Mouse (Mus musculus): ENCODE results near the gene Ppcs.
A peak's percentile ranks its signal among the peaks of the same experiment; 100 is the strongest.

The Ppcs gene

DNA sequence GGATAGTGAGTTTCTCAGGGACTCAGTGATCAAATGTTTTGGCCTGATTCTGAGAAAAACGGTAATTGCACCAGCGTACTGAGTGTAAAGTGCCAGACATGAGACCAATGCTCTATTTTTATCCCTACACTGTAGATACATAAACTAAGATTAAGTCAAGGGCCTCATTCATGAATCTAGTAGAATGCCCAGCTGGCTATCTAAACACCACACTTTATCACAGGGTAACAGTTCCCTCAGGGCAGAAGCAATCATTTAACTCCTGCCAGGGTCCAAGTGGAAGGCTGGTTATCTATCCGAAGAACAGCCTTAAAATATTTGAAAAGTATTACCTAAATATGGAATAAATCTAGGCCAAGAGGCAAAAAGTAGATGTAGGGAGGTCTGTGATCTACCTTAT, 4.3 kb downstream of the Ppcs start:
- no peak for DNase-seq (ENCODE audit: low spot score)

DNA sequence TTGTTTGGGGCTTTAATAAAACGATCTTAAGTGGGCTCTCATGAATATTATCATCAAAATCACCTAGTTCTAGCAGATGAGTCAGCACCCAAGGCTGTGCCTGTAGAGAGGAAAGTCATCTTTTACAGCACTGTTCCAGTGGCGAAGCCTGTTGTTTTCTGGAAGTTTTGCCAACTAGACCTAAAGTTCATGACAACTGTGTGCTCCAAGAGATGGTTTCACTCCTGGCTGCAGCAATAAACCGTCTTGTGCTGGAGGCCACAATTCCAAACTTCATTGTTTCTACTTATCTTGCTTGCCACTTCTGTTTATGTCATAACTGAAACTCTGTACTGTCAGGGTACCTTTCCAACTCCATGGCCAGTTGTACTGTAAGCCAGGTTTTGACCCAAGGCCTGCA, 5.0 kb downstream of the Ppcs start:
- DNase-seq (ENCODE audit: low spot score) = no peak

DNA sequence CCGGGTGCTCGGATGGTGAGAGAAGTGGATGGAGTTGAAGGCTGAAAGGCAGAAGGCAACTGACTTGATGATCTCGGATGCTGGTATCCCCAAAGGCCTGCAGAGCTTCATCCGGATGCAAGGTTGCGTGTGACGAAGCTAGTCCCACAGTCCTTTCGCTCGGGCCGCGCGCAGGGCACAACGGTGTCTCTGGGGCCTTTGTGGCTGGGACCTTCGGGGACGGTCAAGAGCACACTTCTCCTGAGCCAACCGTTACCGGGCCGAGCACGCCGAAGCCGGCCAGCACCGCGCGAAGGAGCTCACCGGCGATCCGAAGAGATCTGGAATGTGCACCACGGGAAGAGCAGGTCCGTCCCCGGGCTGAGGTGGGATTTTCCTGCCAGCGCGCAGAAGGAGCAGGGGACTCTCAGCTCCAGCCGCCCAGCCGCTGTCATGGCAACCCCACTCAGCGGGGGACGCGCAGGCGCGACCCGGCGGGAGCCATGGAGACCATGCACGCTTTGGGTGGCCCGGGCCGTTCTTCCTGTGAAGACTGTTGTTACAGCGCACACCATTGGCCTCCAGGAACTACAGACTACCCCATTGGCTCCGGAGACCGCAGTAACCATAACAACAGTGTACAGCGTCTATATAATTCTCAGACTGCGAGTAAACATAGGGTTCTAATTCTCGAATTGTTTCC, 7.0 kb downstream of the Ppcs start, which contains the start of gene Ccdc30:
Gene Ccdc30, minus strand, starts transcription at position 450 of the 682 bp plus-strand sequence.
- peak; percentile 87 for DNase-seq (ENCODE audit: low spot score)

DNA sequence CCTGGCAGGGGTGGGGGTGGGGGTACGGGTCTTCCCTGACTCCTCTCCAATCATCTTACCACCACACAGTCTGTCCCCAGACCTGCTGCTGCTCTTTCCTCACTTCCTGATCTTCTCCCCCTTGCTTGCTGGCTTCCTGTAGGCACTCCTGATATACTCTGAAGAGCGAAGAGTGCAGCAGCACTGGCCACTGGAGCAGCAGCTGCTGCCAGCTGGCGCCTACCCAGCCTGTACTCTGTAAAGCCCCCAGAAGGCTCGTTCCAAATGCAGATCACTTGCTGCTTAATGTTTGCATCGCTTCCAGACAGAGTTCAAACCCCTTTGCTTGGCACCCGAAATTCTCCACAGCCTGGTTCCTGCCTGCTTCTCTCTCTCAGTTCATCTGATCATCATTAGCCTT, 9.4 kb downstream of the Ppcs start:
- no peak for DNase-seq (ENCODE audit: low spot score)

DNA sequence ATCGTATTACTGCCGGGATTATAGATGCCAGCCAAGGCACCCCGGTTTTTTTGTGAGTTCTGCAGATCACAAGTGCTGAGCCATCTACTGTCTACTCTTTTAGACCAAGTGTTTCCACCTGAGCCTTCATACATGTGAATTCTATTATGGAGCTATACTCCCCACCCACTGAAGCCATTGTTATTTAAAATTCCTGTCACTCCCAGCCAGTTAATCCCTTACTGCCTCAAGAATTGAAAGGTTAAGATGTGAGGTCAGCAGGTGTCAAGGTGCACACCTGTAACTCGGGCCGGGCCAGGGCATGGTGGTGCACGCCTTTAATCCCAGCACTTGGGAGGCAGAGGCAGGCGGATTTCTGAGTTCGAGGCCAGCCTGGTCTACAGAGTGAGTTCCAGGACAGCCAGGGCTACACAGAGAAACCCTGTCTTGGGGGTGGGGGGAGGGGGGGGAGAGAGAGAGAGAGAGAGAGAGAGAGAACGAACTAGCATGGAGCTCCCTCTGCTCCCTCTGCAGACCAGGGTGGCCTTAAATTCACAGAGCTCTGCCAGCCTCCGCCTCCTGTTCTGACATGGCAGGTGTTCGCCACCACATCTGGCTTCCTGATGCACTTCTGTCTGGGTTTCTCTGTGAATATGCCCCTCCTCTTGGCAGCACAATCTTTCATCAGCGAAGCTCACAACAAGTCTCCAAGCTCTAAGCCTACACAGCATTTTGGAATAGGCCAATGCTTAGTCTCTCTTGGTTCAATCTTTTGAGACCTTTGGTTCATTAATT, 10.2 kb downstream of the Ppcs start:
- no peak for DNase-seq (ENCODE audit: low spot score)

DNA sequence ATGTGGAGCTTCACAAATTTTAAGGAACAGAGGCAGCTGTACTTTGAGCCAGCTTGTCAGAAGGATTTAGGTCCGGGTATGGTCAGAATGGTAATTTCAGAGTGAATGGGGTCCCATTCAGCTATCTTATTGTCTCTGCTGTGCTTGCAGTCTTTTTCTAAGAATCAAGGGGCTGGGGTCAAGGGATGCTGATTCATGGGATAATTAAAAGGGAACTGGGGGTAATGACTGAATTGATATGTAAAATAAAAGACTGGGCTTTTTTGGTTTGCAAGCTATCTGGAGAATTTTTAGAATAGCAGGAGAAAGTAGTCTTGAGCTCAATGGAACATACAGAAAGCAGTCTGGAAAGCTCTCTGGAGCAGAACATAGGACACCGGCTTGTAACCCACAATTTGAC, 18.8 kb downstream of the Ppcs start:
- no peak for DNase-seq (ENCODE audit: low spot score)

DNA sequence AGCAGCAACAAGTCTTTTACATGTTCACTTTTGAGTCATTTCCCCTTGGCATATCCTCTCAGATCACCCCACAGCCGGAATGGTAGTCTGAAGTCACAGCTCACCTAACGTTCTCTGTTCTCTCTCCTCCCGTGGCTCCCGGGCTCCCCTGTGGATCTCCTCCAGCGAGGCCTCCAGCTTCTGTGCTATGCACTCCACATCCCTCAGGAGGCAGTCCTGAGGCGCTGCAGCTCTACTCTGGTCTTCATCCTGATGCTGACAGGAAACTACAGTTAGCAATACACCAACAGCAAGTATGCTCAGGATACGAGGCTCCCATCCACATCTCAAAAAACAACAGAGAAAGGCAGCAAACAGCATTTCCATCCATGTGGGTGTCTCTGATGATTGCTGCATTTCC, 21.3 kb downstream of the Ppcs start:
- DNase-seq (ENCODE audit: low spot score) = no peak

DNA sequence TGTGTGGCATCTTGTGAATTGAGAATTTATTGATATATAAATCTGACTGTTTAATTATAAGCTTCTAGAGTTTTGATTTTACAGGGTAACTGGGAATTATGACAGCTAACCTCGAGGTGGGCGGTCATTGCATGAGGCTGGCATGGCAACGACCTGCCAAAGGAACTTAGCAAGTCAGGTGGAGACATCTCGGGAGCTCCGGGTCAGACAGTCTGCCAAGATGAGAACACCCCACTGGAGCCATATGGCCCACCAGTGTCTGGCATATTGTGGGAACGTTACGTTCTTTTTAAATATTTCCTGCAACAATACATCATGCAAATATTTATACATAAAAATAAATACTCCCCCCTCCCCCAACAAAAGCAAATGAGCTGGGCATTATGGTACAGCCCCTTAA, 23.5 kb downstream of the Ppcs start:
- no peak for DNase-seq (ENCODE audit: low spot score)

DNA sequence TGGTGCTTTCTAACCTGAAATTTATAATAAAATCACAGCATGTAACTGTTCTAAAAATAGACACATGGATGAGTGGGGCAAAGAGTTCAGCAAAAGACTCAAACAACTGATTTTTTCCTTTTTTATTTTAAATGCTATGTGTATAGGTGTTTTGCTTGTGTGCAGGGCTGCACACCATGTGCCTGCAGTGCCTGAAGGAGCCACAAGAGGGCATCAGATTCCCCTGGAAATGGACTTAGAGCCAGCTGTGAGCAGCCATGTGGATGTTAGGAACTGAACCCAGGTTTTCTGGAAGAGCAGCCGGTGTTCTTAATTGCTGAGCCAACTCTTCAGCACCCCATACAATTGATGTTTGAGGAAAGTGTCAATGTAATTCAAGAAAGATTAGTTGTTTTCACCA, 31.9 kb downstream of the Ppcs start:
- DNase-seq (ENCODE audit: low spot score) = no peak

DNA sequence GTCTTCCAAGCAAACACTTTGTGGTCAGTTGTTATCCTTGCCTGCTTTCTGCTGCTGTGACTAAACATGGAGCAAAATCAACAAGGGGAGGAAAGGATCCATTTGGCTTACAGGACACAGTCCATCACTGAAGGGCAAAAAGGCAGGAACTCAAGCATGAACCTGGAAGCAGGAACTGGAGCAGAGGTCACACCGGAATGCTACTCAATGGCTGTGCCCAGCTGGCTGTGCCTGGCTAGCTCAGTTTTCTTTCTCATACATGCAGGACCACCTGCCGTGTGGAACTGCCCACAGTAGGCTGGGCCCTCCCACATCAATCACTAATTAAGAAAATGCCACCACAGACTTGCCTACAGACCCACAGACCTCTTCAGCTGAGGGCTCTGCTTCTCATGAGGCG, 33.0 kb downstream of the Ppcs start:
- no peak for DNase-seq (ENCODE audit: low spot score)

DNA sequence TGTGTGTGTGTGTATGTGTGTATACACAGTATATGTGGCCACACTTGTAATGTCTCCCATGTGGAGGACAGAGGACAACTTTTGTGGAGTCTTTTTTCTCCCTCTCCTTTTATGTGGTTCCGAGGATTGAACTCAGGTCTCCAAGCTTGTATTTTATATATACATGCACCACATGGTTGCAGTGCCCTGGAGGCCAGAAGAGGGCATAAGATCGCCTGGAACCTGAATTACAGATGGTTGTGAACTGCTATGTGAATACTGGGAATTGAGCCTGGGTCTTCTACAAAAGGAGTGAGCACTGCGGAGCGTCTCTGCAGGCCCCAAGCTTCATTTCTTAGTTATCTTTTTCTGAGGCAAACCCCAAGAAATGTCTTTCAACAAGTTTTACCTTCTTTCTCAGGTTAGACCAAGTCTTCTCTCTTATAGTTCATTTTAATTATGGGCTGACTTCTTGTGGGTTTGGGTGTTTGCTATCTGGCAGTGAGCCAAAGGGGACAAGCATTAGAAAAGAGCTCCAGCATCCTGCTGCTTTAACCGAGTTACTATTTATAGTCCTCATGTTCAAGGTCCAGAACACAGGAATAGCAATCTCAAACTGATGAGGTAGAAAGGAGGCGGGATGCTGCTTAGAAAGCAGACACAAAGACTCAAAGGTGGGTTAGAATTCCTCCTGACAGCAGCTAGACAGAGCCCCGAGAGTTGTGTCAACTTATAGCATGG, 40.6 kb downstream of the Ppcs start:
- no peak for DNase-seq (ENCODE audit: low spot score)

DNA sequence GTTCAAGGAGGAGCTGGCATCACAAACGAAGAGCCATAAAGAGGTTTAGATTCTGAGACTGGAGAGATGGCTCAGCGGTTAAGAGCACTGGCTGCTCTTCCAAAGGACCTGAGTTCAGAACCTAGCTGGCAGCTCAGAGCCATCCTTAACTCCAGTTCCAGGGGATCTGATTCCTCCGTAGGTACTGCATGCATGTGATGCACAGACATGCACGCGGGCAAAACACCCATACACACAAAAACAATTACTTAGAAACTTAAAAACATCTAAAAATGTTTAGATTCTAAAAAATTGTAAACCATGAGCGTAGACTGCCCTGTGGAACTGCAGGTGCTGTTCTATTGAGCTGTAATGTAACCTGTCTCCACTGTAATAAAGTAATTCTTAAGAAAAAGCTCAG, 52.8 kb downstream of the Ppcs start:
- no peak for DNase-seq (ENCODE audit: low spot score)

All from lung, postnatal 25 days (tissue).